Mouse (Mus musculus) ovary, postnatal 14 days (tissue): ENCODE measurements around the gene C9orf72.

Experiments used
- DNase-seq: peaks from one replicate; pipeline ENCODE4 v3.0.0; 2022; ENCODE audit warnings: low spot score

C9orf72 gene

GRCm38 (mm10) chr4:35175566-35175965 lies 50.4 kb downstream of the C9orf72 start:
- DNase-seq = no peak

GRCm38 (mm10) chr4:35173551-35173950 lies 52.4 kb downstream of the C9orf72 start:
- DNase-seq = no peak

DNA sequence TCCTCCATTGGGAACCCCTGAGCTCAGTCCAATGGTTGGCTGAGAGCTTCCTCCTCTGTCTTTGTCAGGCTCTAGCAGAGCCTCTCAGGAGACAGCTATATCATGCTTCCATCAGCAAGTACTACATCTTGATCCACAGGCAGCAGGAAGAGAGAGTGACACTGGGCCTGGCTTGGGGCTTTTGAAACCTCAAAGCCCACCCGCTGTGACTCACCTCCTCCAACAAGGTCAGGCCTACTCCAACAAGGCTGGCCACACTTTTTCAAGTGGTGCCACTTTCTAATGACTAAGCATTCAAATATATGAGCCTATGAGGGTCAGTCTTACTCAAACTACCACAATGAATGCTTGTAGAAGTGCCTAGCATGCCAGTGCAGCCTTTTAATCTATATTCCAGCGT lies 53.5 kb downstream of the C9orf72 start:
- DNase-seq = no peak

DNA sequence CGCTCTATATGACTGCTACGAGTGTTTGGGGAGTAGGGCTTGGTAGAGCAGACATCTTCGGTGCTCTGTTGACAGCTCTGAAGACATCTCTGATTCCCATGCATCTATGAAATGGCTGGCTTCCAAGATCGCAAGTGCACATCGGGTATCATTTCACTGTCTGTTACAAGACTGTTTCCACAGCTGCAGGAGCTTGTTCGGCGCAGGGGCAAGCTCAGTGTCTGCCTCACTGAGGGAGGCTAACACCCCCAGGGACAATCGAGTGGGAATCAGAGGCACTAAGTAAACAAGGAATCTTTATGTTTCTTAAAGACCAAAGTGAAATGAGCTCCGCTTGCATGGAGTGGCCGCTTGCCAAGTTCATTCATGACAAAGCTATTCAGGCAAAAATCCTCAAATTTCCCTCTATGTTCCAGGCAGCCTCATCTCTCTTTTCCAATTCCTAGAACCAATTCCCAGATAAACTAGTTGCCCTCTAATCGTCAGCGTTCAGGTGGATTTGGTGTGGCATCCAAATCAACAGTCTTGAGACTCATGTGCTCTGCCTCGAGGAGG lies 56.3 kb downstream of the C9orf72 start:
- no peak for DNase-seq

DNA sequence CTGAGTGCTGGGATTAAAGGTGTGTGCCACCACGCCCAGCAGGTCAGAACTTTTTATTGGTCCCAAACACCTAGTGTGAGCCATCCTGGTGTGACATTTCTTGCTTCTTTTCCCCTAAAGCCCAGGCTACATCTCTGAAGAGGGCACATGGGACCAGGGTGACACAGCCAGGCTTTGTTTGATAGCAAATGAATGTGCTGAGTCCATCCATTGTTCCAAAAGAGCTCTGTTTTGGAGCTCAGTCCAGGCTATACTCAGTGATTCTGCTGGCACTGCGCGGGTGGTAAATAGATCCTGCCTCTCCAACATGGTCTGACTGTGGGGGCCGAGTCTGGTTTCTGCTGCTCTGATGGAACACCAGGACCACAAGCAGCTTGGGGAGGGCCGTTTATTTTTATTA lies 58.1 kb downstream of the C9orf72 start:
- no peak for DNase-seq

DNA sequence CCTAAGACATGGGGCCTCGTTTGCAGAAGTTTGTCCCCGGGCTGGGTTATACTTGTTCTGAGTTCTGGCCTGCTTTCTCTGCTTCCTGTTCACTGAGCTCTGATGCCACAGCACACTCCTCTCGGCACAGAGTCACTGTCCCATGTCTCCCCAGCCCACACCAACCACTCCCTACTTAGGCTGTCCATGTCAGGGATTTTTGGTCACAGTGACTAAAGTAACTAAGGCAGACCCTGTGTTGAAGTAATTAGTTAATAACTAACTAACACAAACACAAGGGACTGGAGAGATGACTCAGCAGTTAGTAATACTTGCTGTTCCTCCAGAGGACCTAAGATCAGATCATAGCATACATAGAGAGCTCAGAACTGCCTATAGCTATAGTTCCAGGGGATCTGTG lies 60.0 kb downstream of the C9orf72 start:
- DNase-seq = no peak

- no peak for DNase-seq
These were observed 60.7 kb downstream of the C9orf72 start for GRCm38 (mm10) chr4:35165275-35165674.

DNA sequence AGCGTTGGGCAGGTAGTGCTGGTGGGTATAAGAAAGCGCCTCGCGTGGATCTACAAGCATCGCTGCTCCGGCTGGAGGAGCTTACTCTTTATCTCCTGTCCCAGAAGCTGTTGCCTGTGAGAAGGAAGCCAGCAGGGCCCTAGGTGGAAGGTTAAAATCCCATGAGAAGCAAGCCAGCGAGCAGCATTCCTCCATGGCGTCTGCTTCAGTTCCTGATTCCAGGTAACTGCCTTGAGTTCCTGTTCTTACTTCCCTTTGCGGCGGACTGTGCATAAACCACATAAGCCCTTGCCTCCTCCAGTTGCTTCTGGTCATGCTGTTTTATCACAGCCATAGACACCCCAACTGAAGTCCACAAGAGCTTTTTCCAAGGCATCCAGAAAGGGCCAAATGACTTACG lies 68.2 kb downstream of the C9orf72 start:
- DNase-seq = no peak

DNA sequence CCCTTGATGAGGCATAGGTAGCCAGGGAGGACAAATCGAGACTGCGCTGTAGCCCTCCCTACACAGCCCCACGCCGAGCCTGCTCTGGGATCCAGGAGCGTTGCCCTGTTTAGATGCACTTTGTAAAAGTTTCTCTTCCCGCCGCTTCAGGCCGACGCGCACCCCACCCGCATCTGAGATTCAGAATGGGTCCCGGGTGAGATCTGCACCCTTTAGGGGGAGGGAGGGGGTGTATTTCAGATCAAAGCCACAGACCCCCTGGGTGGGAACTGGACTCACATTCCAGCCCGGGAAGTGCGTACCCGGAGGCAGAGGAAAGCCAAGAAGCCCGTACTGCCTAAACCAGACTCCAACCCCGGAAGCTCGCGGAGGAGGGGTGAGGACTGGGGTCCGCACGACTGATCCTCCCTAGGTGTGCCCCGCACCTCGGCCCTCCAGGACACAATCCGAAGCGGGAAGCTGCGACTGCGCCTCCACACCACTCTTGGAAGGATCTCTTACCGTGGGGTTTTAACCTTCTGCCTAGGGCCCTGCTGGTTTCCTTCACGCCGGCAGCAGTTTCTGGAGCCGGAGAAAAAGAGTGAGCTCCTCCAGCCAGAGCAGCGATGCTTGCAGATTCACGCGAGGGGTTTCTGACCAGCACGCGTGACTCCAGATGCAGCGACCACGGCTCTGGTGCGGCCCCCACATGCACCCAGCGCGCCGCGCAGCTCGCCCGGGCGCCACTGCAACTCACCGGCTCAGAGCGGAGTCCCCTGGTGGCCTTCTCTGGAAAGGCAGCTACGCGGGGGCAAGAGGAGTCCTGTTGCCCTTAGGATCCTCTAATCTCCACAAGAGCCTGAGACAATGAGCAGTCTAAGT lies 69.0 kb downstream of the C9orf72 start, which contains the start of gene Mob3b:
Gene Mob3b (minus strand): TSS at position 734 of the 861 bp plus-strand sequence.
- peak; percentile 84 for DNase-seq

DNA sequence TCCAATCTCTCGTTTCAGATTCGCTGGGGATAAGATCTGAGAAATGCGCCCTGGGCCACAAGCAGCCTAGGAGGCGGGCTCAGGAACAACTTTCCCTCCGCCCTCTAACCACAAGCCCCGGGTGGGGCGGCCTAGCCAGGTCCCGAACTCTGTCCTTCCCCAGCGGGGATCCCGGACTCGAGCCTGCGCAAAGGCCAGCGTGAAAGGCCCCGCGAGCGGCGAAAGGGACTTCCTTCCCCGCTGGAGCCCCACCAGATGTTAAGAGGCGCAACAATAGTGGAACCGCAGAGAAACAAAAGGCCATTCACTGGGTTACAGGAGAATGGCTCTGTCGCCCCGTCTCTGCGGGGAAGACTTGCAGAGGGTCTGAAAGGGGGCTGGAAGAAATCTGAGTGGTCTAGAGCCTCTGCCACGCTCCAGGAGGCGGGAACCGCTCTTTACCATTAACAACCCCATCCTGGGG lies 69.8 kb downstream of the C9orf72 start:
- DNase-seq = peak; percentile 50

GRCm38 (mm10) chr4:35155132-35155922 lies 70.6 kb downstream of the C9orf72 start:
- DNase-seq = peak; percentile 19

DNA sequence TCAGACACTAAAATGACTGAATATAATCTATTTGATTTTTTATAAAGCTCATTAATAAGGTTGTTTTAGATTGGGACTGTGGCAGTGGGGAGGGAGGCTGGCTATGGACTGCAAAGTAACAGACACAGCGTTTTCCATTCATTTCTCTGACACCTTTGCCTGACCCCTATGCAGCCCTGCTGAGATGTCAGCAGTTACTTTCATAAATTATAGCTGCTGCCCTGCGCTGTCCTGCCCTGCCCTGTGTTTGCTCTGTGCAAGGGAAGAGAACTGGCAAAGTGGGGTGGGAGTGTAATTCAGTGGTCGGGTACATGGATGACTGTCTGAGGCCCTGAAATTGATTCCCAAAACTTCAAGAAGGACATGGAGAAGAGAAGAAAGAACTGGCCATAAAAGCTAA lies 71.9 kb downstream of the C9orf72 start:
- DNase-seq = no peak

DNA sequence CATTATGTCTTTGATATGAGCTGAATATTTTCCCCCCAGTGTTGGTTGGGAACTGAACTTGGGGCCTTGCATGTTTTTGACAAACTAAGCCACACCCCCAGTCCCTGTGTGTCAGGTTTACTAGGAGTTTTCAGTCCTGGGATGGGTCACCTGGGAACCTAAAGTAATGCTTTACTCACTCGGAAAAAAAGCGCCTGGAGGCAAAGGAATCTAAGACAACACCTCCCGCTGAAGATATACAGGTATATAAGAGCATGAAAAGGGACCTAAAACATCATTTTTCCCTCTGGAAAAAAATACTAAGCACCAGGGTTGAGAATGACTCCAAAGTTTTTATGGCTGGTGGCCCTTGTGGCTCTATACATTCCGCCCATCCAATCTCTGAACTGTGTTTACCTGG lies 74.2 kb downstream of the C9orf72 start, which contains the start of gene Ifnk:
Gene Ifnk (plus strand): TSS at position 301 of the 400 bp plus-strand sequence.
- no peak for DNase-seq

GRCm38 (mm10) chr4:35150706-35151105 lies 75.3 kb downstream of the C9orf72 start:
- no peak for DNase-seq

DNA sequence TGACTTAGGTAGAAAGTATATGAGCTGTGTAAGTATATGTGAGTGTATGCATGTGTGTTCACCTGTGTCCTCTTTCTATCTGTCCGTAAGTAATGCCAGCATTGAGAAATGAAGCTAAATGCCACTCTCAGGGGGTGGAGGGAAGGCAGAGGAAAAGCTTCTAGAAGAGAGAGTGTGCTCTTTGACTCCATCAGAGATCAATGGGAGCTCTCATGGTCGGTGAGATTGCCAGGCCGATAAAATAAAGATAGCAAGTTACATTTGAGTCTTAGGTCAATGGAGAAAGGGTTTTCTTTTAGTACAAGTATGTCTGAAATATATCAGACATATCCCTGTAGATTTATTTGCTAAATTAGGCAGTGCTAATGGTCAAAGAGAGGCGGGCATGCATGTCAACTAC lies 77.6 kb downstream of the C9orf72 start:
- no peak for DNase-seq

DNA sequence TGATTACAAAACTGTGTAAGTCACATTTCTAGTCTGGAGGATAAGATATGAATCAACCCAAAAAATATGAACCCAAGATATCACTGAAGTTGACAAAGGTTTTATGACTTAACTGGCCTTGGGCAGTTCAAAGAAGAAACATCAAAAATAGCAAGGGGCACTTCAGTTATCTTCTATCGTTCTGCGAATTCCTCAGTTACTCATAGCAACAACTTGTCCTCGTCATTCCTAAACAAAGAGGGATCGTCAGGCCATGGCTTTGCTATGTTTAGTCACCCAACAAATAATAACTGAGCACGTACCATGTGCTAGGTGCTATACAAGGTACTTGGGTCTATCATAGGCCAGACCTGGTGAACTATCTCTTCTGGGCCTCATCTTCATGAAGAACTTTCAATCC lies 79.4 kb downstream of the C9orf72 start:
- DNase-seq = no peak

DNA sequence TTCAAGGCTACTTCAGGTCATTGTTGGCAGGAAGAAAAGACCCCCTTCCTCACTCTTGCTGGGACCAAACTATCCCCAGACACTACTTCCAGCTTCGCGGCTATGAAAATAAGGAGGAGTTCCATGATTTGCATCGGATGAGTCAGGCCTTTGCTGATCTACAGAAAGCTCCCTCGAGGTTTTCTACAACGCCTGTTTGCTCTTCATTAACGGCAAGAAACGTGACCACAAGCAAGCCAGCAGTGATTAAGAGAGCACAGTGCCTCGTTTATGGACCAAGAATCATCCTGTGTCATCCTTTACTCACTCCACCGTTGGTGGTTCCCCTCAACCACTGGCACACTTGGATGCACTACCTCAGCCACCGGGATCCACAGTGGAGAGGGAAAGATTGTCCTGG lies 80.2 kb downstream of the C9orf72 start:
- no peak for DNase-seq

DNA sequence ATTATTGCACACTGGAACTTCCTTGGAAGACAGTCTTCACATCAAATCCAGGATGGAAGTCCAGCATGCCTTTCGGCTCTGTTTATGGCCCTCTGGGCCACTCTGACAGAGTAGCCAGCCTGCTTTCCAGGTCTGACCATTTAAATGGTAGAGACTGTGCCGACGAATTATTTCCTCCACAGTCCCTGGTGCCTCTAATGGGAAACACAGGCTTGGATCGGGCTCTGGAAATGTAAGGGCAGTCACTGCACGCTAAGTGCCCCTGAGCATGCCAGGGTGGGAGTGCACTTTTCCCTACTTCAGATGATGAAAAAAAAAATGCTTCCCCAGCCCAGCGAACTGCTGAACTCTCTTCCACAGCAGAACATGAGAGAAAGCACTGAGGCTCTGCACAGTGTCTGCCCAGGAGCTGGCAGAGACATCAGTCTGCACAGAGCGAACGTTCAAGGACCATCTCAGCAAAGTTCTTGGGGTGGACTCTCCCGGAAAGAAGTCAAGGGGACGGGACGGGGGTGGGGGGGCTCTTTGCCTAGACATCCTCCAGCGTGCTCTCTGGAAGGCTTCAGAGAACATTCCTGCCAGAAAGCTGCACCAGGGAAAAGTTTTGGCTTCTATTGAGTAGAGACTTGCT lies 82.4 kb downstream of the C9orf72 start:
- DNase-seq = no peak
